Mouse (Mus musculus): ENCODE data around the gene Ripor1. TPM values are rescaled to one million over a fixed set of nuclear protein-coding genes. Genes with fewer than 3 reads are reported as not detected.

Gene Ripor1
- 56.3 and 62.8 TPM in 2 replicates for polyA plus RNA-seq (2012)

- TF ChIP-seq GATA1 (IDR thresholded peaks at IDR 0.05; ENCODE audit: low read length): peak; percentile 29
Measured at GRCm38 (mm10) chr8:105604804-105605381, at the start of gene Ripor1. Ripor1 (plus strand) TSS chr8:105605255.

DNA sequence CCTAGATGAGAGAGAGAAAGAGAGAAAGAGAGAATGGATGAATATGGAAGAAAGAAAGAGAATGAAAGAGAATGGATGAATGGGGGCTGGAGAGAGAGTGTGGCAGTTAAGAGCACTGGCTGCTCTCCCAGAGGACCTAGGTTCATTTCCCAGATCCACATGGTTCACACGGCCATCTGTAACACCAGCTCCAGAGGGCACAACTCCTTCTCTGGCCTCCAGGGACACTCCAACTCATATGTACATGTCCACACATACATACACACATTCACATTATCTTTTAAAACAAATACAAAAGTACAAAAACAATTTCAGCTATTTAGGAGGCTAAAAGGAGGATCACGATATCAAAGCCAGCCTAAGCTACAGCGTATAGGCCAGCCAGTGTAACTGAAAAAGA is 42.2 kb upstream of the Ripor1 start:
- TF ChIP-seq GATA1 (IDR thresholded peaks at IDR 0.05; ENCODE audit: low read length): no peak

DNA sequence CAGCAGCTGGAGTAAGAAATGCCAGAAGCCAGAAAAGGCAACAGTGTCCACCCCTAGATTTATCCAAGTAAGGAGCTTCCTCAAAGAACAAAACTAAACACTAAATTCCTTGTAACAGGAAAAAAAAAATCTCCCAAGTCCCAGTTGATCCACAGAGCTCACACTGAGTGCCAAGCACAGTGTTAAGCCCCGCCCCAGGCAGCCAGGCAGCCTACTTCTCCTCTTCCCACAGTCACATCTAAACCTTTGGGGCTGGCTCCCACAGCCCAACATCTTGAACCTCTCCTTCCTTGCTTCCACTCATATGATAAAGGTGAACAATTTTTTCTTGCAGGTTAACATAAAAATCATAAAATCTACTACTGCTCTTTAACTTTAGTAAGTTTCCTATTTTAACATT is 41.2 kb upstream of the Ripor1 start:
- TF ChIP-seq GATA1 (IDR thresholded peaks at IDR 0.05; ENCODE audit: low read length): no peak

GRCm38 (mm10) chr8:105565401-105565881 is 39.6 kb upstream of the Ripor1 start:
- TF ChIP-seq GATA1 (IDR thresholded peaks at IDR 0.05; ENCODE audit: low read length): no peak

DNA sequence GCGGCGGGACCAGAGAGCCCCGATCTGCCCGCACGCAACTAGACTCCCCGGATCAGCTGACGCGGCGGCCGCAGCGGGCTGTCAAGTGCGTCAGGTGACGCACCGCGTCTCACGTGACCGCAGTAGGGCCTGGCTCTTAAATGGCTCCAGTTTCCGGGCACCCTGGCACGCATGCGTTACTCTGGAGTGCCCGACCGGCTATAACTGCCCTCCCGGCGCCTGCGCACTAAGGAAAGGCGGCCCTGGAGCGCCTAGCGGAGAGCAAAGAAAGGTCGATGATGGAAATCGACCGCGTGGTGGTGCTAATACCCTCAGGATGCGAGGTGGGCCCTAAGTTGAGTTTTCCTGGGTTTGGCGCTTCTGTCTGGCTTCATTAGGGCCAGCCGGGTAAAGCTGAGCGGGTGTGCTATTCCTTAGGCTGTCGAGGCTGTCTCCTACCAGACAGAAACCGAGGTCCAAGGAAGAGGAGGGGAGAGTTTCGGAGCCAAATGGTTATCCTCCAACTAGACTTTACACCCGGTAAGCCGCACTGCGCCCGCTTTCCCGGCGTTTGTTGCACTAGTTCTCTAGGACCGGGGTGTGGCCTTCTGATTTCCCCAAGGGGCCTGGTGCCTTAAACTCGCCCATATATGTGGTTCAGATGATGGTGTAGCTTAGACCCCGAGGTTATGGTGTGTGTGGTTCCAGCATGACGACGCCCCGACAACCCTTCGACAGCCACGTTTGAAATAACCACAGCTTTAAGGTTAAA is 38.9 kb upstream of the Ripor1 start, which contains the start of gene Atp6v0d1:
Atp6v0d1 (minus strand) TSS at position 96 of the 751 bp plus-strand sequence.
- no peak for TF ChIP-seq GATA1 (IDR thresholded peaks at IDR 0.05; ENCODE audit: low read length)

- TF ChIP-seq GATA1 (IDR thresholded peaks at IDR 0.05; ENCODE audit: low read length): no peak
Measured at GRCm38 (mm10) chr8:105566703-105567595, 38.1 kb upstream of the Ripor1 start.

GRCm38 (mm10) chr8:105571810-105572209 is 33.2 kb upstream of the Ripor1 start:
- TF ChIP-seq GATA1 (IDR thresholded peaks at IDR 0.05; ENCODE audit: low read length): no peak

DNA sequence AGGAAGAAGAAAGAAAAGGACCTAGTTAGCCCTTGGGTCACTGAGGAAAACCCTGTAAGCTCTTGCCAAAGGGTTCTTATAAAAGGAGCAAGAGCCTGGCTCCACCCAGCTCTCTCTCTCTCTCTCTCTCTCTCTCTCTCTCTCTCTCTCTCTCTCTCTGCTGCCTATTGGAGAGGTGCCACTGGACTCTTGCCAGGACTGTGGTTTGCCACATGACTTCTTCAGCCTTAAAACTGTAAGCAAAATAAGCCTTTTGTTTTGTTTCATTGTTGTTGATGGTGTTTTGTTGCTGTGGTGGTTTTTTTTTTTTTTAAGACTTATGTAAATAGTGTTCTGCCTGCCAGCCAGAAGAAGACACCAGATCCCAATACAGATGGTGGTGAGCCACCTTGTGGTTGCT is 31.6 kb upstream of the Ripor1 start:
- no peak for TF ChIP-seq GATA1 (IDR thresholded peaks at IDR 0.05; ENCODE audit: low read length)

DNA sequence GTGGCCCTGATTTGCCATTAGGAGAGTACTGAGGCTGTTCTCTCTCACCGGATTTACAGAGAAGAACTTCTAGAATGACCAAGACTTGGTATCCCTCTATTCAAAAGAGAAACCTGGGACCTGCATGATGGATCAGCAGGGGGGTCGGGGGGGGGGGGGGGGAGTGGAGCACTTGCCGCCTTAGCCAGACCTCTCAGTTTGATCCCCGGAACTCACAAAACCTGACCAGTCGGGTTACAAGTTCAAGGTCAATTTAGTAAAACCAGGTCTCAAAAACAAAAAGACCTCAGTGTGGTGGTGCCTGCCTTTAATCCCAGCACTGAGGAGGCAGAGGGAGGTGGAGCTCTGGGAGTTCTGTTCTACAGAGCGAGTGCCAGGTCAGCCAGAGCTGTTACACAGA is 30.3 kb upstream of the Ripor1 start:
- no peak for TF ChIP-seq GATA1 (IDR thresholded peaks at IDR 0.05; ENCODE audit: low read length)

GRCm38 (mm10) chr8:105575538-105575937 is 29.5 kb upstream of the Ripor1 start:
- TF ChIP-seq GATA1 (IDR thresholded peaks at IDR 0.05; ENCODE audit: low read length): no peak

DNA sequence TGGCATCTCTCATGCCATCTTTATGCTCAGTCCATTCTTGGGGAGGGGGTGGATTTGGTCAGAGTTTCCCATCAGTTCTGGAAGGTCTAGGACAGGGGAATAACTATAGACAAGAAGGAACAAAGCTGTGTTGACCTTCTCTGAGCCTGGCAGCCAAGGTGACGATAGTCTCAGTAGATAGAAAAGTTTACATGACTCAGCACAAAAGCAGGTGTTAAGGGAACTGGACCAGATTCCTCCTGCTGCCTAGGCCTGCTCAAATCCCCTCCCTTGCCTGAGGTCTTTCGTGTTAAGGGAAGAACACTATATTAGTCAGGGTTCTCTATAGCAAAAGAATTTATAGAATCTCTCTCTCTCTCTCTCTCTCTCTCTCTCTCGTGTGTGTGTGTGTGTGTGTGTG is 25.3 kb upstream of the Ripor1 start:
- TF ChIP-seq GATA1 (IDR thresholded peaks at IDR 0.05; ENCODE audit: low read length): no peak

DNA sequence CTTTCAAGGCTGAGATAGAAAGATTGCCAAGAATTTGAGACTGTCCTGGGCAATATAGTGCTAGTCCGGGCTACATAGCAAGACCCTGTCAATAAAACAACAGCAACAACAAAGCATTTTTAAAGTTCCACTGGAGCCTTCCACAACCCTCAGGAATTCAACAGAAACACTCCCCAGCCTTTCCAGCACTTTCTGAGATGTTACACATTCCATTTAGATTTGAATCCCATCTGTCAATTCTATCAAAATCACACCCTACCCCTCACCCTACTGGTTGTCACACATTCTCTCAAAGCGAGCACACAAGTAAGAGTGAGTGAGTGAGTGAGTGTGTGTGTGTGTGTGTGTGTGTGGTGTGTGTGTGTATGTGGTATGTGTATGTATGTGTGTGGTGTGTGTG is 12.6 kb upstream of the Ripor1 start:
- no peak for TF ChIP-seq GATA1 (IDR thresholded peaks at IDR 0.05; ENCODE audit: low read length)

DNA sequence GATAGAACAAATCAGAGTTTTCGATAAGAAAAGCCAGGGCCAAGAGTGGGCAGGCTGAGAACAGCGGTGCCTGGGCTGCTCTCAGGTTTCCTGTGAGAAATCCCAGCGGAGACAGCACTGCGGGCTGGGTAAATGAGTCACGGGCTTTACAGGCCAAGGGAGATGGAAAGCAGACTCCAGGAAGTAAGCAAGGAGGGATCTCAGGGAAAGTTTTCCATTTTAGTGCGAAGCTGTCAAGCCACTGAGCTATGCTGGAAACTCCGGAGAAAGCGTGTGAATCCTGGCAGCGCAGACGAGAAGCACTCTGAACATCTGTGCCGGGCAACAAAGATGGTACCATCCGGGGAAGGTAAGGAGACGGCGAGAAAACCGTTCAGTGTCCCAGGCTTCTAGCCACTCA is 11.2 kb upstream of the Ripor1 start:
- no peak for TF ChIP-seq GATA1 (IDR thresholded peaks at IDR 0.05; ENCODE audit: low read length)

DNA sequence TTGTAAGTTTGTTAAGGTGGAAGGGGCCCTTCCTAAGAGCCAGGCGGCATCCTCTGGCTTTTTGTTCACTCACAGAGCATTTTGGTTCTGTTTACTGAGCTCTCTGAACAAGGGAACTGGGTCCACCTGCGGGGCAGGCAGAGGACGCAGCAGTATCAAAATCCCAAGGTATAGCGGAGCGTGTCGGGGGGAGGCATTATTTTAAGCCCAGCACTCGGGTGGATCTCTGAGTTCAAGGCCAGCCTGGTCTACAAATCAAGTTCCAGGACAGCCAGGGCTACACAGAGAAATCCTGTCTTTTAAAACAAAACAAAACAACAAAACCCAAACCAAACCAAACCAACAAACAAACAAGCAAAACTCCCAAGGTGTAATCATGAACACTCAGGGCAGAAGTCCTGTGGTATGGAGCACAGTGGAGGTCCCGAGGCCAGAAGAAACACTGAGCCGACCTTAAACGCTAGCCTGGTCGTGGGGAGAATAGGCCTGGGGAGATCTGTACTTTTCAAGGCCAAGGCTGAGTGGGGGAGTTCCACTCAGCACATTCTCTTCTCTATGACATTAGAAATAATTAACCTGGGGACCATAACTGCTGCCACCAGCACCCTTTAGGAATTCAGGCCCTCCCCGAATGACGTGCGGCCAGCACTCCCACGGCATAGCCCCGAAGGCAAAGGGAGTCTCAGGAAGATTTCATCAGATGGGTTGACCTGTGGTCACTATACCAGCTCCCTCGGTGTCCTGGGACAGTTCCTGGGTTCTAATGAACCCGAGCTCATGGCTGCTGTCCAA is 10.4 kb upstream of the Ripor1 start:
- no peak for TF ChIP-seq GATA1 (IDR thresholded peaks at IDR 0.05; ENCODE audit: low read length)

DNA sequence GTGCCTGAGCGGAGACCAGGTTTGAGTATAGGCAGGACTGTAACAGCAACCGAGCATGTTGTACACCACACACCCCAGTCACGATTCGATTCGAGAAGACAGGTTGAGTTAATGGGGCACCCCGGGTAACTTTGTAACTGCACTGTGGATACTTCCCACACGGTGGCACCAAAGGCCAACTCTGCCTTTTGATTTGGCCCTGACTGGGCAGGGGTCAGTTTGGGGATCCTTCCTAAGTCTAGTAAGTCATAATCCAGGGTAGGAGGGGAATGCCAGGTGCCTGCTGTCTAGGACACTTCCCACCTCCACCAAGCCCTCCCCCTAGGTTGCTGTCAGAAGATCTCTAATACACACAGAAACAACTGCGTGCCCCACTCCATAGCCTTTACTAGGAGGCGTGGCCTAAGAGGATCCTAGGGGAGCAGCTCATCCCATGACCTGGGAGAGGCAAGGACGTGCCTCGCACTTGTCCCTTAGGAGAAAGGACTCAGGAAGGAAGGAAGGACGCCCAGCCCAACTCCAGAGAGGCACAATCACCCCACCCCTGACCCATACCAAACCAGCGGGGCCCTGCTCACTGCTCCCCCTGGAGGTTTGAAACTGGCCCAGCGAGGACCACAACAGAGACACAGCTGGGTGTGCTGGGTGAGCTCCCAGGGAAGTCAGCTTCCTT is 8.6 kb upstream of the Ripor1 start:
- no peak for TF ChIP-seq GATA1 (IDR thresholded peaks at IDR 0.05; ENCODE audit: low read length)
